Mouse (Mus musculus) limb, embryonic 15.5 days (tissue): ENCODE results near the gene Iqcb1. TPM values are rescaled to one million over a fixed set of nuclear protein-coding genes. Genes with fewer than 3 reads are reported as not detected.

Experiments used
- ATAC-seq: fragments of 200-750 bp; cut with Nextera tagmentation; 2 replicates; pipeline ENCODE4 v1.8.0; 2017; ENCODE audit warnings: low read depth, moderate TSS enrichment; ENCODE audit not compliant: insufficient number of reproducible peaks, low FRiP score, low TSS enrichment
- H3K27ac ChIP-seq: fragments of 300-500 bp; sonication (generic); 2 replicates; pipeline ENCODE4 v1.5.1; 2015; ENCODE audit warnings: moderate library complexity, mild to moderate bottlenecking, inconsistent platforms
- H3K27me3 ChIP-seq: fragments of 300-500 bp; sonication (generic); 2 replicates; pipeline ENCODE4 v1.6.1; 2015; ENCODE audit warnings: inconsistent platforms
- H3K36me3 ChIP-seq: fragments of 300-500 bp; sonication (generic); 2 replicates; pipeline ENCODE4 v1.6.1; 2015; ENCODE audit warnings: inconsistent platforms
- H3K4me1 ChIP-seq: fragments of 300-500 bp; sonication (generic); 2 replicates; pipeline ENCODE4 v1.6.1; 2015; ENCODE audit warnings: inconsistent platforms
- H3K4me2 ChIP-seq: fragments of 300-500 bp; sonication (generic); 2 replicates; pipeline ENCODE4 v1.6.1; 2015; ENCODE audit warnings: mild to moderate bottlenecking, inconsistent platforms
- H3K4me3 ChIP-seq: fragments of 300-500 bp; sonication (generic); 2 replicates; pipeline ENCODE4 v1.5.1; 2015; ENCODE audit warnings: mild to moderate bottlenecking, inconsistent platforms
- H3K9ac ChIP-seq: fragments of 300-500 bp; sonication (generic); 2 replicates; pipeline ENCODE4 v1.6.1; 2015; ENCODE audit warnings: inconsistent platforms
- H3K9me3 ChIP-seq: fragments of 300-500 bp; sonication (generic); 2 replicates; pipeline ENCODE4 v1.6.1; 2016; ENCODE audit warnings: inconsistent platforms
- WGBS: fragments of 180-500 bp; shearing (Covaris S2); methylation state at CpG from one replicate; pipeline ENCODE4 v1.1.7; 2015; 5-methylcytosine and 5-hydroxymethylcytosine counted together
- polyA plus RNA-seq: library from polyadenylated mRNA; unstranded; fragments of >200 nt; fragmentation: Nextera tagmentation; extraction: Ambion mirVana; gene quantifications from 2 replicates; pipeline ENCODE4 v1.2.1, GENCODE M21; 2015

Gene Iqcb1
- 32.6 and 36.1 TPM in 2 replicates for polyA plus RNA-seq

- peak within 1 kb of the TSS; percentile 19 for H3K27ac ChIP-seq
- H3K4me3 ChIP-seq = peak within 1 kb of the TSS; percentile 64
- H3K9ac ChIP-seq = peak within 1 kb of the TSS; percentile 83
- H3K9me3 ChIP-seq = no peaks in the 10 kb centered on the region
- WGBS = under 1% methylated on average over 62 of the region's 64 CpGs
- peak within 1 kb of the TSS; percentile 87 for H3K4me2 ChIP-seq
- ATAC-seq = peak; percentile 98
- peaks cover 3% of the 10 kb centered on the region; the same call in 1 of the 2 replicates for H3K27me3 ChIP-seq
- H3K36me3 ChIP-seq = no peaks in the 10 kb centered on the region
- peaks cover 10% of the 10 kb centered on the region for H3K4me1 ChIP-seq
These were observed at the start of gene Iqcb1 for GRCm38 (mm10) chr16:36828054-36828786. TSS of gene Iqcb1 (plus strand) at chr16:36828385.

- Histone ChIP-seq H3K4me1 (peaks cover 6% of the 10 kb centered on the region), H3K4me2 (no peak overlapping the region), H3K9ac (no peak overlapping the region), H3K9me3 (no peaks in the 10 kb centered on the region), H3K36me3 (no peaks in the 10 kb centered on the region), H3K27me3 (no peaks in the 10 kb centered on the region), H3K4me3 (no peak overlapping the region), H3K27ac (no peak overlapping the region)
- no peak for ATAC-seq
- WGBS = 88% methylated on average over 2 of the region's 2 CpGs
These were observed 44.0 kb upstream of the Iqcb1 start for GRCm38 (mm10) chr16:36784146-36784545.

- H3K4me3 ChIP-seq = no peak within 1 kb of the TSS
- no peak within 1 kb of the TSS for H3K27ac ChIP-seq
- ATAC-seq = no peak
- H3K9me3 ChIP-seq = no peaks in the 10 kb centered on the region
- H3K9ac ChIP-seq = no peak within 1 kb of the TSS
- no peak within 1 kb of the TSS for H3K4me2 ChIP-seq
- 56% methylated on average over 10 of the region's 10 CpGs for WGBS
- peaks cover 6% of the 10 kb centered on the region for H3K4me1 ChIP-seq
- H3K36me3 ChIP-seq = no peaks in the 10 kb centered on the region
- no peaks in the 10 kb centered on the region for H3K27me3 ChIP-seq
These were observed 43.4 kb upstream of the Iqcb1 start, which contains the start of gene Slc15a2 for GRCm38 (mm10) chr16:36784594-36785313. TSS of gene Slc15a2 (minus strand) at chr16:36784962.

GRCm38 (mm10) chr16:36786466-36786865 is 41.7 kb upstream of the Iqcb1 start:
- Histone ChIP-seq H3K9me3 (no peaks in the 10 kb centered on the region), H3K4me1 (peaks cover 6% of the 10 kb centered on the region), H3K4me2 (no peak overlapping the region), H3K9ac (no peak overlapping the region), H3K27me3 (no peaks in the 10 kb centered on the region), H3K36me3 (no peaks in the 10 kb centered on the region), H3K27ac (no peak overlapping the region), H3K4me3 (no peak overlapping the region)
- WGBS = 86% methylated on average over 7 of the region's 7 CpGs
- ATAC-seq = no peak

- no peak overlapping the region for H3K4me2 ChIP-seq
- no peak overlapping the region for H3K4me3 ChIP-seq
- no peaks in the 10 kb centered on the region for H3K27me3 ChIP-seq
- no peaks in the 10 kb centered on the region for H3K36me3 ChIP-seq
- WGBS = 79% methylated on average over 4 of the region's 4 CpGs
- no peaks in the 10 kb centered on the region for H3K4me1 ChIP-seq
- H3K27ac ChIP-seq = no peak overlapping the region
- no peaks in the 10 kb centered on the region for H3K9me3 ChIP-seq
- no peak for ATAC-seq
- no peak overlapping the region for H3K9ac ChIP-seq
These were observed 38.0 kb upstream of the Iqcb1 start for GRCm38 (mm10) chr16:36790166-36790565.

- H3K4me1 ChIP-seq = no peaks in the 10 kb centered on the region
- H3K27ac ChIP-seq = no peak overlapping the region
- H3K9me3 ChIP-seq = no peaks in the 10 kb centered on the region
- ATAC-seq = no peak
- WGBS = 63% methylated on average over 2 of the region's 2 CpGs
- H3K4me2 ChIP-seq = no peak overlapping the region
- no peak overlapping the region for H3K9ac ChIP-seq
- no peaks in the 10 kb centered on the region for H3K27me3 ChIP-seq
- no peak overlapping the region for H3K4me3 ChIP-seq
- H3K36me3 ChIP-seq = no peaks in the 10 kb centered on the region
These were observed 33.2 kb upstream of the Iqcb1 start for GRCm38 (mm10) chr16:36794976-36795375.

- no peaks in the 10 kb centered on the region for H3K9me3 ChIP-seq
- no peak for ATAC-seq
- WGBS = 70% methylated on average over 2 of the region's 2 CpGs
- H3K27me3 ChIP-seq = no peaks in the 10 kb centered on the region
- no peak overlapping the region for H3K27ac ChIP-seq
- no peaks in the 10 kb centered on the region for H3K36me3 ChIP-seq
- H3K4me1 ChIP-seq = no peaks in the 10 kb centered on the region
- no peak overlapping the region for H3K9ac ChIP-seq
- H3K4me3 ChIP-seq = no peak overlapping the region
- H3K4me2 ChIP-seq = no peak overlapping the region
These were observed 29.9 kb upstream of the Iqcb1 start for GRCm38 (mm10) chr16:36798334-36798733.

- ATAC-seq = no peak
- H3K27ac ChIP-seq = no peak overlapping the region
- H3K9ac ChIP-seq = no peak overlapping the region
- no peaks in the 10 kb centered on the region for H3K9me3 ChIP-seq
- no peak overlapping the region for H3K4me2 ChIP-seq
- no peak overlapping the region for H3K4me3 ChIP-seq
- no peaks in the 10 kb centered on the region for H3K4me1 ChIP-seq
- no peaks in the 10 kb centered on the region for H3K27me3 ChIP-seq
- 87% methylated on average over 3 of the region's 3 CpGs for WGBS
- H3K36me3 ChIP-seq = no peaks in the 10 kb centered on the region
These were observed 25.8 kb upstream of the Iqcb1 start for GRCm38 (mm10) chr16:36802361-36802760.

GRCm38 (mm10) chr16:36808616-36809015 is 19.6 kb upstream of the Iqcb1 start:
- 78% methylated on average over 3 of the region's 3 CpGs for WGBS
- Histone ChIP-seq H3K4me3 (no peak overlapping the region), H3K36me3 (no peaks in the 10 kb centered on the region)

GRCm38 (mm10) chr16:36813680-36814079 is 14.5 kb upstream of the Iqcb1 start:
- no peak overlapping the region for H3K4me3 ChIP-seq
- no peaks in the 10 kb centered on the region for H3K4me1 ChIP-seq
- no peak overlapping the region for H3K27ac ChIP-seq
- ATAC-seq = no peak
- no peak overlapping the region for H3K9ac ChIP-seq
- H3K4me2 ChIP-seq = no peak overlapping the region
- WGBS = 47% methylated on average over 3 of the region's 3 CpGs
- H3K9me3 ChIP-seq = no peaks in the 10 kb centered on the region
- H3K36me3 ChIP-seq = no peaks in the 10 kb centered on the region
- no peaks in the 10 kb centered on the region for H3K27me3 ChIP-seq

More at GRCm38 (mm10) chr16:36808616-36809015, 19.6 kb upstream of the Iqcb1 start:
- no peak for ATAC-seq
- no peak overlapping the region for H3K27ac ChIP-seq
- no peaks in the 10 kb centered on the region for H3K27me3 ChIP-seq
- no peak overlapping the region for H3K9ac ChIP-seq
- H3K4me1 ChIP-seq = no peaks in the 10 kb centered on the region
- H3K9me3 ChIP-seq = no peaks in the 10 kb centered on the region
- no peak overlapping the region for H3K4me2 ChIP-seq

- Histone ChIP-seq H3K27me3 (no peaks in the 10 kb centered on the region), H3K36me3 (no peaks in the 10 kb centered on the region), H3K4me2 (no peak overlapping the region), H3K4me3 (no peak overlapping the region), H3K9ac (no peak overlapping the region), H3K27ac (no peak overlapping the region), H3K4me1 (no peaks in the 10 kb centered on the region), H3K9me3 (no peaks in the 10 kb centered on the region)
- no peak for ATAC-seq
These were observed 11.3 kb upstream of the Iqcb1 start for GRCm38 (mm10) chr16:36816916-36817315.

GRCm38 (mm10) chr16:36817321-36817926 is 10.8 kb upstream of the Iqcb1 start:
- Histone ChIP-seq H3K27ac (no peak overlapping the region), H3K9me3 (no peaks in the 10 kb centered on the region), H3K4me1 (no peaks in the 10 kb centered on the region), H3K27me3 (no peaks in the 10 kb centered on the region), H3K36me3 (no peaks in the 10 kb centered on the region), H3K4me2 (no peak overlapping the region), H3K4me3 (no peak overlapping the region), H3K9ac (no peak overlapping the region)
- ATAC-seq = peak; percentile 69; the same call in 1 of the 2 replicates
- 19% methylated on average over 7 of the region's 7 CpGs for WGBS
